Mouse (Mus musculus): Measurements from ENCODE around the gene Fancc. TPM values are rescaled to one million over a fixed set of nuclear protein-coding genes. Genes with fewer than 3 reads are reported as not detected.
"Not testable (repeated sequence)": the region's sequence is repeated elsewhere in the genome, so short reads cannot be mapped to it uniquely, and the experiment has no call there.

Fancc gene
- total RNA-seq, 4 experiments from 2014 or later: 2.0 to 2.4 (median 2.1) TPM

- DNase-seq (ENCODE audit: low spot score in 2 of 2): no peak
Measured at GRCm38 (mm10) chr13:63319814-63320213, 177.3 kb downstream of the Fancc start.

- DNase-seq (ENCODE audit: low spot score in 2 of 2): no peak
Measured at GRCm38 (mm10) chr13:63317681-63318104, 179.4 kb downstream of the Fancc start.

- DNase-seq (ENCODE audit: low spot score in 2 of 2): no peak
Measured at GRCm38 (mm10) chr13:63316407-63316806, 180.7 kb downstream of the Fancc start.

- no peak for DNase-seq (ENCODE audit: low spot score in 2 of 2)
Measured at GRCm38 (mm10) chr13:63315777-63316176, 181.3 kb downstream of the Fancc start.

- DNase-seq (ENCODE audit: low spot score in 2 of 2): not testable (repeated sequence)
Measured at GRCm38 (mm10) chr13:63315111-63315510, 182.0 kb downstream of the Fancc start.

GRCm38 (mm10) chr13:63314608-63314920 is 182.5 kb downstream of the Fancc start:
- DNase-seq (ENCODE audit: low spot score in 2 of 2): no peak

- no peak for DNase-seq (ENCODE audit: low spot score in 2 of 2)
Measured at GRCm38 (mm10) chr13:63313748-63314607, 183.1 kb downstream of the Fancc start.

- DNase-seq (ENCODE audit: low spot score in 2 of 2): no peak
Measured at GRCm38 (mm10) chr13:63313247-63313646, 183.8 kb downstream of the Fancc start.

GRCm38 (mm10) chr13:63311156-63311555 is 185.9 kb downstream of the Fancc start:
- no peak for DNase-seq (ENCODE audit: low spot score in 2 of 2)

GRCm38 (mm10) chr13:63309563-63309962 is 187.5 kb downstream of the Fancc start:
- DNase-seq (ENCODE audit: low spot score in 2 of 2): no peak

GRCm38 (mm10) chr13:63306768-63307167 is 190.3 kb downstream of the Fancc start:
- DNase-seq (ENCODE audit: low spot score in 2 of 2): no peak

- DNase-seq (ENCODE audit: low spot score in 2 of 2): peak; percentile 28 to 31
Measured at GRCm38 (mm10) chr13:63305160-63306011, 191.7 kb downstream of the Fancc start.

GRCm38 (mm10) chr13:63304799-63305159 is 192.3 kb downstream of the Fancc start:
- DNase-seq (ENCODE audit: low spot score in 2 of 2): no peak

GRCm38 (mm10) chr13:63304124-63304792 is 192.8 kb downstream of the Fancc start:
- DNase-seq (ENCODE audit: low spot score in 2 of 2): no peak

- DNase-seq (ENCODE audit: low spot score in 2 of 2): no peak
Measured at GRCm38 (mm10) chr13:63302381-63302780, 194.7 kb downstream of the Fancc start.

GRCm38 (mm10) chr13:63301764-63302209 is 195.3 kb downstream of the Fancc start:
- no peak for DNase-seq (ENCODE audit: low spot score in 2 of 2)

- peak in 1 of 2 experiments; percentile 50 for DNase-seq (ENCODE audit: low spot score in 2 of 2)
Measured at GRCm38 (mm10) chr13:63300929-63301328, 196.1 kb downstream of the Fancc start.

- DNase-seq (ENCODE audit: low spot score in 2 of 2): no peak
Measured at GRCm38 (mm10) chr13:63298931-63299330, 198.1 kb downstream of the Fancc start.

GRCm38 (mm10) chr13:63297933-63298332 is 199.1 kb downstream of the Fancc start:
- no peak for DNase-seq (ENCODE audit: low spot score in 2 of 2)

GRCm38 (mm10) chr13:63297003-63297402 is 200.1 kb downstream of the Fancc start:
- peak in 1 of 2 experiments; percentile 45 for DNase-seq (ENCODE audit: low spot score in 2 of 2)

- DNase-seq (ENCODE audit: low spot score in 2 of 2): no peak
Measured at GRCm38 (mm10) chr13:63296300-63296699, 200.8 kb downstream of the Fancc start.
